Mouse (Mus musculus) brain, embryonic 14.5 days (tissue): ENCODE data around the gene Dtnb.

ENCODE experiments used
- CTCF ChIP-seq: fragments of 200-500 bp; IDR thresholded peaks from 2 replicates; pipeline ENCODE4 v1.5.1; 2012; ENCODE audit warnings: inconsistent platforms, mild to moderate bottlenecking, moderate library complexity, borderline replicate concordance; ENCODE audit not compliant: insufficient read depth, insufficient read length; ENCODE audit errors: extremely low read depth
- POLR2A ChIP-seq: fragments of 200-500 bp; IDR thresholded peaks from 2 replicates; pipeline ENCODE4 v1.6.1; 2012; ENCODE audit warnings: mild to moderate bottlenecking, inconsistent platforms, borderline replicate concordance; ENCODE audit not compliant: poor library complexity, insufficient read depth, insufficient read length, severe bottlenecking; ENCODE audit errors: extremely low read depth

DNA sequence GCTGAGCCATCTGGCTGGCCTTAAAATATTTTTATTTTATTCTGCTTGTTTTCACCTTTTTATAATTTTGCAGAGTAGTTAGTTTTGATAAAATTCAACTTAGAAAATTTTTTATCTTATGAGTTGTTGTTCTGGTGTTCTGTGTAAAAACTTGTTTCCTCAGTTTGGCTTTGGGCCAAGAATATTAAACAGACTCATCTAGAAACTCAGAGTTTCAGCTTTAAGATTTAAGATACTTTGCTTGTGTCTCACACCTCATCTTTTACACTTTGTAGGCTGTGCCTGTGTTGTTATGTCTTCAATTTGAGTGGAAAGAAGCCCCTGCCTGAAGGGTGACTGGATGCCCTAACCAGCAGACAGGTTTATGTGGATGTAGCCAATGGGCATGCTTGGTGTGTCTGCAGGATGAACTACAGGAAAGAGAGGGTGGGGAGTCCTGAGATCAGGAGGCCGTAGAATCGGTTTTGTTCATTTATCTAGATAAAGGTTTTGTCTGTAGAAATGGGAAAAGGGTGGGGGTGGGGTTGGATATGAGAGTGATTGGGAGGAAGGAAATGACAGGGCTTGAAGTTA, 7.9 kb downstream of the Dtnb start:
- TF ChIP-seq POLR2A (no peak), CTCF (no peak)
